Mouse (Mus musculus) midbrain, embryonic 15.5 days (tissue): ENCODE measurements at regions not wholly inside any gene's neighbourhood (a gene's known extent, or its start where the extent isn't known, plus 50 kb on each side); places are given as distances from the start of the nearest gene placed in this dataset.
"Not testable (repeated sequence)": the region's sequence is repeated elsewhere in the genome, so short reads cannot be mapped to it uniquely, and the experiment has no call there.

Experiments used
- ATAC-seq: fragments of 200-750 bp; cut with Nextera tagmentation; replicated peaks from 2 replicates; pipeline ENCODE4 v1.8.0; 2017; ENCODE audit warnings: moderate TSS enrichment
- H3K27ac ChIP-seq: fragments of 300-500 bp; sonication (generic); 2 replicates; pipeline ENCODE4 v1.5.1; 2015; ENCODE audit warnings: mild to moderate bottlenecking, inconsistent platforms
- H3K27me3 ChIP-seq: fragments of 300-500 bp; sonication (generic); replicated peaks from 2 replicates; pipeline ENCODE4 v1.6.1; 2015; ENCODE audit warnings: inconsistent platforms
- H3K36me3 ChIP-seq: fragments of 300-500 bp; sonication (generic); replicated peaks from 2 replicates; pipeline ENCODE4 v1.6.1; 2015; ENCODE audit warnings: inconsistent platforms
- H3K4me1 ChIP-seq: fragments of 300-500 bp; sonication (generic); 2 replicates; pipeline ENCODE4 v1.6.1; 2015; ENCODE audit warnings: inconsistent platforms
- H3K4me2 ChIP-seq: fragments of 300-500 bp; sonication (generic); 2 replicates; pipeline ENCODE4 v1.6.1; 2015; ENCODE audit warnings: inconsistent platforms, mild to moderate bottlenecking, moderate library complexity
- H3K4me3 ChIP-seq: fragments of 300-500 bp; sonication (generic); 2 replicates; pipeline ENCODE4 v1.5.1; 2015; ENCODE audit warnings: mild to moderate bottlenecking, inconsistent platforms
- H3K9ac ChIP-seq: fragments of 300-500 bp; sonication (generic); 2 replicates; pipeline ENCODE4 v1.6.1; 2015; ENCODE audit warnings: mild to moderate bottlenecking, inconsistent platforms
- H3K9me3 ChIP-seq: fragments of 300-500 bp; sonication (generic); 2 replicates; pipeline ENCODE4 v1.6.1; 2016; ENCODE audit warnings: inconsistent platforms
- WGBS: fragments of 180-500 bp; shearing (Covaris S2); methylation state at CpG from one replicate; pipeline ENCODE4 v1.1.7; 2015; ENCODE audit warnings: mixed read lengths; 5-methylcytosine and 5-hydroxymethylcytosine counted together

DNA sequence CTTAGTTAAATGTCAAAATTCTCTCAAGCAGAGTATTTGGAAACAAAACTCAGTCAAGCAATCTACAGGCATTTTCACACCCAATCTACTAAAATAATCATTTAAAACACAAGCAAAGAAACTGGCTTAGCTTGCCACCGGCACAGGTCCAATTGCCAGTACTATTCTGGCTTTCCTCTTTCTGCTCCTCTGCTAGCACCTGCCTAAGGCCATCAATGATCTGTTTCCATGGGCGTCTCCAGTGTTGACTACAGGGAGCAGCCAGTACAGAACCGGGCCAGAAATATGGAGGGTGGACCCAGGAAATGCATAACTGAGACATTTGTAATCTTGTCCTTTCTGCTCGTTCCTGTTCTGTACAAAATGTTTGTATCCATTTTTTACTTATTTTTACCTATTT is 96.4 kb upstream of the C6 start:
- Histone ChIP-seq H3K4me3 (no peak overlapping the region), H3K27ac (no peak overlapping the region), H3K4me1 (no peaks in the 10 kb centered on the region), H3K9me3 (no peaks in the 10 kb centered on the region), H3K27me3 (no peaks in the 10 kb centered on the region), H3K36me3 (no peaks in the 10 kb centered on the region), H3K4me2 (no peak overlapping the region), H3K9ac (no peak overlapping the region)
- 89% methylated on average over 4 of the region's 4 CpGs for WGBS
- no peak for ATAC-seq

- Histone ChIP-seq H3K9me3 (no peaks in the 10 kb centered on the region), H3K4me1 (0 out of 2 replicates have a peak, but pooled peaks cover 6% of the 10 kb centered on the region), H3K36me3 (no peaks in the 10 kb centered on the region), H3K4me2 (no peak overlapping the region), H3K4me3 (no peak overlapping the region), H3K27me3 (no peaks in the 10 kb centered on the region), H3K27ac (no peak overlapping the region), H3K9ac (no peak overlapping the region)
- WGBS, result 95% methylated on average over 4 of the region's 4 CpGs
- ATAC-seq, result no peak
Measured at GRCm38 (mm10) chr15:4641666-4642065, 85.3 kb upstream of the C6 start.

GRCm38 (mm10) chr15:4642859-4643258 is 84.1 kb upstream of the C6 start:
- ATAC-seq, result no peak
- H3K4me2 ChIP-seq, result no peak overlapping the region
- H3K27me3 ChIP-seq, result no peaks in the 10 kb centered on the region
- no peaks in the 10 kb centered on the region for H3K9me3 ChIP-seq
- 0 out of 2 replicates have a peak, but pooled peaks cover 6% of the 10 kb centered on the region for H3K4me1 ChIP-seq
- no peak overlapping the region for H3K27ac ChIP-seq
- no peaks in the 10 kb centered on the region for H3K36me3 ChIP-seq
- H3K9ac ChIP-seq, result no peak overlapping the region
- 73% methylated on average over 4 of the region's 4 CpGs for WGBS
- no peak overlapping the region for H3K4me3 ChIP-seq

- H3K9ac ChIP-seq, result no peak overlapping the region
- 0 out of 2 replicates have a peak, but pooled peaks cover 6% of the 10 kb centered on the region for H3K4me1 ChIP-seq
- no peak overlapping the region for H3K4me3 ChIP-seq
- 0 out of 2 replicates have a peak overlapping the region, but pooled peaks have one; percentile 42 for H3K27ac ChIP-seq
- H3K36me3 ChIP-seq, result no peaks in the 10 kb centered on the region
- no peaks in the 10 kb centered on the region for H3K9me3 ChIP-seq
- 22% methylated on average over 4 of the region's 4 CpGs for WGBS
- no peak overlapping the region for H3K4me2 ChIP-seq
- H3K27me3 ChIP-seq, result no peaks in the 10 kb centered on the region
- ATAC-seq, result peak; percentile 87
Measured at GRCm38 (mm10) chr15:4643888-4644606, 82.9 kb upstream of the C6 start.

DNA sequence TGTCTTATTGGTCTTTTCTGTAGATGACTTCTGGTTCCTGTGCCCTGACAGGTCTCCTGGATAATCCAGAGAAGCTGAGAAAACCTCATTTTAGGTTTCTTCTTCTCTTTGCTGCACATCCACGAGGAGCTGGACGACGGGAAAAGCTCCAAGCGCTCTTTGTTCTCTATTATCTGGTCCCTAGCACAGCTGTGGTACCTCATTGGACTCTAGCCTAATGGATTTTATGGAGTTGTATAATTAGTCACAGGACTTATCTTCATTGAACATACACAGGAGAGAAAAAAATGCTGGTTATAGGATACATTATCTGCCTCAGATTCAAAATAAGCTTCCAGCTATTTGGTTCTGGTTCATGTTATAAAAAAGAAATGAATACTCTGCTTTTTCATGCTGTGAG is 78.3 kb upstream of the C6 start:
- no peak overlapping the region for H3K9ac ChIP-seq
- no peaks in the 10 kb centered on the region for H3K27me3 ChIP-seq
- no peaks in the 10 kb centered on the region for H3K9me3 ChIP-seq
- H3K4me1 ChIP-seq, result 0 out of 2 replicates have a peak, but pooled peaks cover 6% of the 10 kb centered on the region
- ATAC-seq, result peak; percentile 81
- no peak overlapping the region for H3K27ac ChIP-seq
- no peaks in the 10 kb centered on the region for H3K36me3 ChIP-seq
- H3K4me3 ChIP-seq, result no peak overlapping the region
- WGBS, result 49% methylated on average over 4 of the region's 4 CpGs
- no peak overlapping the region for H3K4me2 ChIP-seq

- no peak for ATAC-seq
- H3K9me3 ChIP-seq, result no peaks in the 10 kb centered on the region
- no peak overlapping the region for H3K27ac ChIP-seq
- H3K27me3 ChIP-seq, result no peaks in the 10 kb centered on the region
- H3K4me1 ChIP-seq, result no peaks in the 10 kb centered on the region
- no peaks in the 10 kb centered on the region for H3K36me3 ChIP-seq
- WGBS, result 88% methylated on average over 1 of the region's 1 CpGs
- no peak overlapping the region for H3K4me2 ChIP-seq
- H3K9ac ChIP-seq, result no peak overlapping the region
- H3K4me3 ChIP-seq, result no peak overlapping the region
Measured at GRCm38 (mm10) chr15:4653706-4654105, 73.3 kb upstream of the C6 start.

- ATAC-seq, H3K4me2 ChIP-seq: not testable (repeated sequence)
- 95% methylated on average over 7 of the region's 9 CpGs for WGBS
Measured at GRCm38 (mm10) chr15:4672859-4673258, 54.1 kb upstream of the C6 start.

More at GRCm38 (mm10) chr15:4672859-4673258, 54.1 kb upstream of the C6 start:
- not testable (repeated sequence) for H3K9me3 ChIP-seq, H3K4me3 ChIP-seq, H3K27ac ChIP-seq, H3K36me3 ChIP-seq, H3K9ac ChIP-seq, H3K4me1 ChIP-seq, H3K27me3 ChIP-seq
